Mouse (Mus musculus): ENCODE measurements around the gene Magoh. TPM values are rescaled to one million over a fixed set of nuclear protein-coding genes. Genes with fewer than 3 reads are reported as not detected.

Magoh gene
- polyA plus RNA-seq, 1 experiment from 2014 or later: 288 TPM

DNA sequence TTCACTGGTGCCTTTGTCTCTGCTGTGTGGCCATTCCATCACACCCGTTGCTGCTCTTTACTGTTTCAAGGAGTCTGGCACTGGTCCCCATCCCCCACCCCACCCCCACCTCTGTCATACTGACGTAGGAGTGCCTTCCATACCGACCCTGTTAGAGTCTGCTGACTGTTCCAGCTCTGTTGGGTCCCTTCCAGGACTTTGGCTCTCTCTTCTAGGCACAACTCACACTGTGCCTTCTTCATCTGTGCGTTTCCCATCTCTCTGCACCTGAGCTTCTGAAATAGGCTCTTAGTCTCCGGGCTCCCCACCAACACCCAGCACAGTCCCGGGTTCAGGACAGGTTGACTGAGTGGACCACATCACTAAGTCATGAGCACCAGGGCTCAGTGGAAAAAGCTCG, 32.8 kb upstream of the Magoh start:
- H3K4me3 ChIP-seq (replicated peaks): no peak overlapping the region
- no peak overlapping the region for H3K9ac ChIP-seq (replicated peaks)
- H3K4me1 ChIP-seq (replicated peaks): peaks cover 7% of the 10 kb centered on the region
- 0 out of 2 replicates have a peak overlapping the region, but pooled peaks have one; percentile 54 for H3K4me2 ChIP-seq
- WGBS: 72% methylated on average over 7 of the region's 7 CpGs
- ATAC-seq (ENCODE audit: insufficient number of reproducible peaks, insufficient read depth, low FRiP score, low TSS enrichment, low read depth): no peak
- H3K9me3 ChIP-seq: no peaks in the 10 kb centered on the region
- no peaks in the 10 kb centered on the region for H3K36me3 ChIP-seq
- H3K27ac ChIP-seq: no peak overlapping the region
- H3K27me3 ChIP-seq: peaks cover 24% of the 10 kb centered on the region

DNA sequence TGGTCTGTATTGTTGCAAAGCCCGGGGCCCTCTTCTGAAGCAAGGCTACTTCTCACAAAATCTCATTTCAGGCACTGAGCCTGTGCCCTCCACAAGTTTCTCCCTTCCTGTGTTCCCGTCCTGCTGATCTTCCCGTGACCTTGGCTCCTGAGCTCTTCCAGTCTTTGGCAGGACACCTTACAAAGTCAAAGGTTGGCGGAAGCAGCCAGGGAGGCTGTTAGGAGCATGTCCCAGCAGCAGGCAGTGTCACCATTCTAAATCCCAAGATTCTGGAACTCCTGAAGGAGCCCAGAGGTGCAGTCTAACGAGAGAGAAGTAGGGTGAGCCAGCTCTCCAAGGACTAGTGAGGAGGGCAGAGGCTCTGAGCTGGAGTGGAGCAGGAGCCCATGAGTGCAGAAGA, 31.0 kb upstream of the Magoh start:
- no peak for ATAC-seq (ENCODE audit: insufficient number of reproducible peaks, insufficient read depth, low FRiP score, low TSS enrichment, low read depth)
- Histone ChIP-seq H3K27me3 (peaks cover 24% of the 10 kb centered on the region), H3K27ac (no peak overlapping the region), H3K4me3 (replicated peaks) (no peak overlapping the region), H3K9me3 (no peaks in the 10 kb centered on the region), H3K4me1 (replicated peaks) (peaks cover 7% of the 10 kb centered on the region), H3K4me2 (no peak overlapping the region), H3K36me3 (no peaks in the 10 kb centered on the region), H3K9ac (replicated peaks) (no peak overlapping the region)
- 84% methylated on average over 5 of the region's 5 CpGs for WGBS

DNA sequence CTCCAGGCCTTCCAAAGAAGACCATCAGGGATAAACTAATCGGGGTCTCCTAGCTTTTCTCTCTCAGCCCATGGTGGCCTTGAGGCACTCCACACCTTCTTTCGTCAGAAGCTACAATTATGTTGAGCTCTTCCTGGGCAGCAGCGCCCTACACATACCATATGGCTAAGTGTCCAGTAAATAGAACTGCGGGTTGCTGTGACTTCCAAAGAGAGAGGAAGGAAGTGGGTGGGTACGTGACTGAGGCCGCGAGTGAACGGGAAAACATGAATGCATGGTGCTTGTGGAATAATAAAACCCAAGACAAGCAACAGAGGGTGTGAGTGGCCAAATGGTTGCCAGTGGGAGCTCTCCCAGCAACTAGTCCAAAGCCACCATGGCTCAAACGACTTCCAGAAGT, 29.9 kb upstream of the Magoh start:
- WGBS: 71% methylated on average over 9 of the region's 9 CpGs
- Histone ChIP-seq H3K4me1 (replicated peaks) (peaks cover 7% of the 10 kb centered on the region), H3K4me3 (replicated peaks) (no peak overlapping the region), H3K4me2 (no peak overlapping the region), H3K27ac (no peak overlapping the region), H3K9me3 (no peaks in the 10 kb centered on the region), H3K36me3 (no peaks in the 10 kb centered on the region), H3K9ac (replicated peaks) (no peak overlapping the region), H3K27me3 (peaks cover 24% of the 10 kb centered on the region)
- no peak for ATAC-seq (ENCODE audit: insufficient number of reproducible peaks, insufficient read depth, low FRiP score, low TSS enrichment, low read depth)

DNA sequence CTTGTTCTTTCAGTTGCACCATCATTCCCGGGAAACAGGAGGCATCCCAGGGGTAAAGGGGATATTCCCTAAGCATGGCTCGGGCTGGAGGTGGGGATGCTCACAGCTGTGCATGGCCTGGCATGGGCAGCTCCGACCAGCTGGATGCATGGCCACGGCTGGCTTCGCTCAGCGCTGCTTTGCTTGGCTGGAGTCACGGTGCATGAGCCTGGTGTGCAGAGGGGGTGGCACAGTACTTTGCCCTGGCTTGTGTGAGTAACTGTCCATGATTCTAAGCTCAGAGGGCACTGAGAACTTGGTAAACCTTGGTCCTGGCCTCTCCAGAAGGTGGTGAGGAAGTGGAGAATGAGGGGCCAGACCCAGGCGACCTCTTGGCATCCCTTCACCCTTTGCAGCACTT, 29.5 kb upstream of the Magoh start:
- Histone ChIP-seq H3K4me1 (replicated peaks) (peaks cover 7% of the 10 kb centered on the region), H3K27me3 (peaks cover 23% of the 10 kb centered on the region)
- no peak for ATAC-seq (ENCODE audit: insufficient number of reproducible peaks, insufficient read depth, low FRiP score, low TSS enrichment, low read depth)

DNA sequence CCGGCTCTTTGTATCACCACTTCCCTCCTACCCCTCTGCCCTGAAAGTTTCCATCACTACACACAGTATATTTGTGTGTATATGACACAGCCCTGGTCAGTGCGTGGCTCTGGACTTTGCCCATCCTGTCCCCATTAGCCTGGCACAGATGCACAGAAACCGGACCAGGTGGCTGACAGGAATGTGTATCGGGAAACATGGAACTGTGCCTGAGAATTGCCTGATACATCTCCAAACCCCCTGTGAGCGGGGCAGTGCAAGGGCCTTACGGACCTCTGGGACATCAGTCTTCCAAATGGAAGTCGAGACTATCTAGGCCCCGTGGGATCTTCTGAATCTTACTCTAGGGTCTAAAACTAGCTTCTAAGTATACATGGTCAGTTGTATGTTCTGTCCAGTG, 26.2 kb upstream of the Magoh start:
- Histone ChIP-seq H3K4me1 (replicated peaks) (peaks cover 4% of the 10 kb centered on the region; the same call in 1 of the 2 replicates), H3K36me3 (peaks cover 6% of the 10 kb centered on the region; the same call in 1 of the 2 replicates), H3K27me3 (no peaks in the 10 kb centered on the region; the same call in 1 of the 2 replicates), H3K4me3 (replicated peaks) (no peak overlapping the region), H3K4me2 (no peak overlapping the region), H3K9ac (replicated peaks) (no peak overlapping the region), H3K27ac (no peak overlapping the region), H3K9me3 (no peaks in the 10 kb centered on the region)
- whole genome bisulfite sequencing: 93% methylated on average over 8 of the region's 8 CpGs
- no peak for ATAC-seq (ENCODE audit: insufficient number of reproducible peaks, insufficient read depth, low FRiP score, low TSS enrichment, low read depth)

More for the DNA sequence above, 29.5 kb upstream of the Magoh start:
- no peak overlapping the region for H3K27ac ChIP-seq
- 86% methylated on average over 8 of the region's 8 CpGs for WGBS
- no peaks in the 10 kb centered on the region for H3K9me3 ChIP-seq
- no peaks in the 10 kb centered on the region for H3K36me3 ChIP-seq
- no peak overlapping the region for H3K4me2 ChIP-seq
- no peak overlapping the region for H3K4me3 ChIP-seq (replicated peaks)
- no peak overlapping the region for H3K9ac ChIP-seq (replicated peaks)

DNA sequence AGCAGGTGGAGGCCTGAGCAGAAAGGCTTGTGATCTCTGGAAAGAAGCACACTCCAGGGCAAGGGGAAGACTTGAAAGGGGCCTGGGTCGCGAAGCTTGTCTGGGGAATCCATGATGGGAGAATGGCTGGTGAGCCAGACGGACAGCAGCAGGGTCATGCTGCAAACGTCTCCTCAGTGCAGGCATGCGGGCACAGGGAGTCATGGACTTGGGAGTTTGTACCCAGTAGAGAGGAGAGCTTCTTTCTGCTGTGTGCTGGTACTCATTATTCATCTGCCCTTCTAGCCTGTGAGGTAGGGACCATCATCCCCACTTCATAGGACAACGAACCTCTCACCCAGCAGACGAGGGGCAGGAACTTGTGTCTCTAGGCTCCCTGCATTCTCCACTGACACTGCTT, 25.7 kb upstream of the Magoh start:
- H3K27ac ChIP-seq: no peak overlapping the region
- no peaks in the 10 kb centered on the region; the same call in 1 of the 2 replicates for H3K27me3 ChIP-seq
- no peak overlapping the region for H3K4me2 ChIP-seq
- 89% methylated on average over 7 of the region's 7 CpGs for WGBS
- H3K4me3 ChIP-seq (replicated peaks): no peak overlapping the region
- H3K36me3 ChIP-seq: peaks cover 9% of the 10 kb centered on the region; the same call in 1 of the 2 replicates
- no peaks in the 10 kb centered on the region for H3K9me3 ChIP-seq
- peaks cover 4% of the 10 kb centered on the region; the same call in 1 of the 2 replicates for H3K4me1 ChIP-seq (replicated peaks)
- H3K9ac ChIP-seq (replicated peaks): no peak overlapping the region
- ATAC-seq (ENCODE audit: insufficient number of reproducible peaks, insufficient read depth, low FRiP score, low TSS enrichment, low read depth): no peak

DNA sequence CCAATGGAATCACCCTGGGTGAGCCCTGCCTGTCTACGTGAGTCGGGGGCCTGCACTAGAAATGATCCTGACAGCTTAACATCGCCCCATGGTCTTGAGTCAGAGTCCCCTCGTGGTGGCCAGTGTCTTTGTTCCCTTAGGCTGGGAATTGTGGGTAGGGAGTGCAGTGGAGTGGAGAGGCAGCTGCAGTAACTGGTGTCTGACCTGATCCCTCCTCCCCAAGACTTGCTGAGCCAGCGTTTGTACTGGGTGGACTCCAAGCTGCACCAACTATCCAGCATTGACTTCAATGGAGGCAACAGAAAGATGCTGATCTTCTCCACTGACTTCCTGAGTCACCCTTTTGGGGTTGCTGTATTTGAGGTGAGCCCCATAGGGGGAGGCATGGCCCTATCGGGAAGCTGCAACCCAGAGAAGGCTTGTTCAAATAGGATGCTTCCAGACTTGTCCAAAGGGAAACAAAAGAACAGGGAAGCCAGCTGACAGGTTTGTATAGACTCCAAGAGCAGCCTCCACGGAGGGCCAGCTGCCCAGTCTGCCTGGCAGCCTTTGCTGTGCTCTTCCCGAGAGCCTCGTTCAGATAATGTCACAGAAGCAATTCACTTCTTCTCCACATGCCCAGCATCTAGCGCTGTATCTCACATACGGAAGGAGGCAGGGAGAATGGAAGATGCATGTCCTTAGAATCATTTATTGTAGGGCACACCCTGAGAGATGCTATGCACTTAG, 22.4 kb upstream of the Magoh start:
- H3K4me2 ChIP-seq: no peak overlapping the region
- H3K36me3 ChIP-seq: peaks cover 12% of the 10 kb centered on the region; the same call in 1 of the 2 replicates
- no peak for ATAC-seq (ENCODE audit: insufficient number of reproducible peaks, insufficient read depth, low FRiP score, low TSS enrichment, low read depth)
- no peaks in the 10 kb centered on the region for H3K4me1 ChIP-seq (replicated peaks)
- H3K9ac ChIP-seq (replicated peaks): no peak overlapping the region
- no peaks in the 10 kb centered on the region for H3K9me3 ChIP-seq
- H3K27me3 ChIP-seq: no peaks in the 10 kb centered on the region; the same call in 1 of the 2 replicates
- H3K4me3 ChIP-seq (replicated peaks): no peak overlapping the region
- WGBS: 84% methylated on average over 11 of the region's 11 CpGs
- H3K27ac ChIP-seq: no peak overlapping the region

DNA sequence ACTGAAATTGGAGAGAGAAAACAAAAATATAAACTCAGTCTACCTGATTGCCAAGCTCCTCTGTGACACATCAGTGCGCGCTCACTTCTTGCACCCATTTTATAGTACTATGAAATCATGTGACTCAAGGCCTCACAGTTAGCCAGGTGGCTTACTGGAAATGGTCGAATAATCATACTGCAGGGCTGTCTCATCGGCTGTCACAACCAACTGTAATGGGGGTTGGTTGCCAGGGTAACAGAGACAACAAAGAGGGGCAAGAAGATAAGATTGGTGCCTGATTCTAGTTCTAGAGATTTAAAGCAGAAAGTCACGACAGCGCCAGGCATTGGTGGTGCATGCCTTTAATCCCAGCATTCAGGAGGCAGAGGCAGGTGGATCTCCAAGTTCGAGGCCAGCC, 20.6 kb upstream of the Magoh start:
- Histone ChIP-seq H3K9me3 (no peaks in the 10 kb centered on the region), H3K36me3 (peaks cover 12% of the 10 kb centered on the region; the same call in 1 of the 2 replicates), H3K4me3 (replicated peaks) (no peak overlapping the region), H3K4me1 (replicated peaks) (no peaks in the 10 kb centered on the region), H3K4me2 (no peak overlapping the region), H3K9ac (replicated peaks) (no peak overlapping the region), H3K27me3 (no peaks in the 10 kb centered on the region), H3K27ac (no peak overlapping the region)
- WGBS: 91% methylated on average over 7 of the region's 7 CpGs
- ATAC-seq (ENCODE audit: insufficient number of reproducible peaks, insufficient read depth, low FRiP score, low TSS enrichment, low read depth): no peak

DNA sequence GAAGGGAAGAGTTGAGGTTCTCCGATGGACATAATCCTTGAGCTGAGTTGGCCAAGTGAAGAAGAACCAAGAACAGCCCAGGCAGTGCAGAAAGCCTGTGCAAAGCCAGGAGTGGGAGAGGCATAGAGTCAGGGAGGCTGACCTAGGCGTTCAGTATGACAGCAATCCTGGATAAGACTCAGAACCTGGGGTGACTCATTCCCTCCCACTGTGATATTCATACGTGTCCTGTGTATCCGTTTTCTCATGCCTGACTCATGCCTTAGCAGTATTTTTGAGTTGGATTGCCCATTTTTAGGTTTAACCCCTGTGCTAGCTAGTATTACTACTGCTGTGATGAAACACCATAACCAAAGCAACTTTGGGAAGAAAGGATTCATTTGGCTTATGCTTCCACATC, 14.7 kb upstream of the Magoh start:
- H3K9me3 ChIP-seq: no peaks in the 10 kb centered on the region
- H3K4me2 ChIP-seq: no peak overlapping the region
- no peak overlapping the region for H3K9ac ChIP-seq (replicated peaks)
- ATAC-seq (ENCODE audit: insufficient number of reproducible peaks, insufficient read depth, low FRiP score, low TSS enrichment, low read depth): no peak
- no peaks in the 10 kb centered on the region for H3K27me3 ChIP-seq
- H3K4me1 ChIP-seq (replicated peaks): no peaks in the 10 kb centered on the region
- H3K27ac ChIP-seq: no peak overlapping the region
- H3K36me3 ChIP-seq: no peaks in the 10 kb centered on the region; the same call in 1 of the 2 replicates
- H3K4me3 ChIP-seq (replicated peaks): no peak overlapping the region
- 85% methylated on average over 4 of the region's 4 CpGs for WGBS

DNA sequence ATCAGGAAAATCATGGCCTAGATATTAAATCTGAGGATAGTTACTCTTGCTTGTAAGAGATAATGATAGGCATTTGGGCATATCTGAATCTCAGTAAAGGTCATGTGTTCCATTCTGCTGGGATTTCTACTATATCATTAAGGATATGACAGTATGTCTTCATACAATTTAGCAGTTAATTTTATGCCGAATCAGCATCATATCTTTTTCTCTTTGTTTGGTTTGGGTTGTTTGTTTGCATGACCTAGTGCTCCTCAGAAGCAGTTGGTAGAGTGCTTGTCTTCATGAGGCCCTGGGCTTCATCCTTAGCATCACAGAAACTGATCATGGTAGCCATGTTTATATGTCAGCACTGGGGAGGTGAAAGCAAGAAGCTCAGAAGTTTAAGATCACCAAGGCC, 2.1 kb downstream of the Magoh start:
- H3K4me1 ChIP-seq (replicated peaks): peaks cover 17% of the 10 kb centered on the region
- no peak for ATAC-seq (ENCODE audit: insufficient number of reproducible peaks, insufficient read depth, low FRiP score, low TSS enrichment, low read depth)
- H3K27me3 ChIP-seq: no peaks in the 10 kb centered on the region
- H3K27ac ChIP-seq: no peak overlapping the region
- WGBS: 94% methylated on average over 1 of the region's 1 CpGs
- no peak overlapping the region for H3K4me2 ChIP-seq
- H3K36me3 ChIP-seq: peaks cover 52% of the 10 kb centered on the region
- H3K4me3 ChIP-seq (replicated peaks): no peak overlapping the region
- H3K9ac ChIP-seq (replicated peaks): no peak overlapping the region
- no peaks in the 10 kb centered on the region for H3K9me3 ChIP-seq

DNA sequence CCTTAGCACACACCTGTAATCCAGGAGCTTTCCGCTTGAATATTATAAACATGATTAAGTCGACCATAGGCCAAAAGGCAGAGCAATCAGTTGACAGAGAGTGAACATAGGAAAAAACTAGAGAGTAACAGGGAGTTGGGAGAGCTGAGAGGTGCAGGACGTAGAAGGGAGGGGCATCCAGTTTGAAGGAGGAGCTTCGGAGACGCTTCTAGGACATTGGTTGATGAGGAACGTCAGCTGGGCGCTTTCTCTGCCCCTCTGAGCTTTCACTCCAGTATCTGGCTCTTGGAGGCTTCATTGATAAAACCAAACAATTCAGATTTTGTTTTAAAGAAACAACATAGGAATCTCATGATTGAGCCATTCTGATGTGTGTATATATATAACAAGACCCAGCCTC, 6.8 kb downstream of the Magoh start:
- Histone ChIP-seq H3K4me1 (replicated peaks) (peaks cover 10% of the 10 kb centered on the region), H3K4me2 (no peak overlapping the region), H3K27ac (no peak overlapping the region), H3K9me3 (no peaks in the 10 kb centered on the region), H3K4me3 (replicated peaks) (no peak overlapping the region), H3K9ac (replicated peaks) (no peak overlapping the region), H3K36me3 (peaks cover 62% of the 10 kb centered on the region), H3K27me3 (no peaks in the 10 kb centered on the region)
- 76% methylated on average over 7 of the region's 7 CpGs for WGBS
- no peak for ATAC-seq (ENCODE audit: insufficient number of reproducible peaks, insufficient read depth, low FRiP score, low TSS enrichment, low read depth)

DNA sequence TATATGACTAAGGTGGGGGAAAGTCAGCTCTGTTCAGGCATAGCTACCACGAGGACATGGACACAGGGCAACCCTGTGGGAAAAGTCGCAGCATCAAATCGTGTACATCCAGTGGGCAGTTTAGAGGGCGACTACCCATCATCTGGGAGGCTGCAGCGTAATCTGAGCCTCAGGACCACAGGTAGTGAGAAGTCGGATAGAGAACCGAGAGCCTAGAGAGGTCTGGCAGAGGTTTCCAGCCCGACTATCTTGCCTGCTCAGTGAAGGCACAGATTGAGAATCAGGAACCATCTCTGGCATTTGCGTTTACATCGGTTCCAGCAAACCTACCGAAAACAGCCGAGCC, 9.8 kb downstream of the Magoh start:
- Histone ChIP-seq H3K9ac (replicated peaks) (peak overlapping the region; percentile 61), H3K27me3 (no peaks in the 10 kb centered on the region), H3K4me3 (replicated peaks) (peak overlapping the region; percentile 57), H3K4me2 (peak overlapping the region; percentile 81), H3K4me1 (replicated peaks) (peaks cover 10% of the 10 kb centered on the region), H3K36me3 (peaks cover 63% of the 10 kb centered on the region), H3K27ac (peak overlapping the region; percentile 86), H3K9me3 (no peaks in the 10 kb centered on the region)
- ATAC-seq (ENCODE audit: insufficient number of reproducible peaks, insufficient read depth, low FRiP score, low TSS enrichment, low read depth): peak; percentile 30
- WGBS: under 1% methylated on average over 12 of the region's 12 CpGs
